In the genomic region with DNA sequence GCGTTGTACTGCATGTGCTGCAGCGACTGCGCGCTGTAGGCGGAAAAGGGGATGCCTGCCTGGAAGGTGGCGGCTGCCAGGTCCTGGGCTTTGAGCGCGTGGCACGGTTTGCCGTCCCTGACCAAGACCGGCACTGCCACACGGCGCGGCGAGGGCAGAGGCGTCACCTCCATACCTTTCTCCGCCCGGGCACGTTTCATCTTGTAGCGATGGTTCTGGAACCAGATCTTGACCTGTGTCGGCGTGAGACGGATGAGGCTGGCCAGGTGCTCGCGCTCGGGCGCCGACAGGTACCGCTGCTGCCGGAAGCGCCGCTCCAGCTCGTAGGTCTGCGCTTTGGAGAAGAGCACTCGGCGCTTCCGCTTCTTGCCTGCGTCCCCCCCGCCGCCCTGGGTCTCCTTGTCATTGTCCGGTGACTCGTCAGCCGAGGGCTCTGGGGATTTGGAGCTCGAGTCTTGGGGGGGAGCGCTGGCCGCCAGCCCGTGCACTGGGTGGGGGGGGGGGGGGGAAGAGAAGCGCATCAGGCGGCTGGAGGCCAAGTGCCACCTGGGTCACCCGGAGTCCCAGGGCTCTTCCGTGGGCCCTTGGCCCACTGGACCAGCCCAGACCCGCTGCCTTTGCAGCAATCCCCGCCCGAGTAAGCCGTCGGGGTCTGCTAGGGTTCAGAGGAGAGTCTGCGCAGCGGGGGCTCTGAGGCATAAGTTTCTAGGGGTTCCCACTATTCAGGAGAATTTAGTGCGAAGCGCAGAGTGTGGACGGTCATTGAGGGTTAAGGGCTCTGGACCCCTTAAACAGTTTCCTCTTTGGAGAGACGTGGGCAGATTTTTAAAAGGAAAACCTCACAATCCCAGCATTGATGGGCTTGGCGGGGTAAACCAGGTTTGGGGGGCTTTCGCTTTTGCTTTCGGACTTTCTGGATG, we compare ENCODE assay signal across 8 mouse cellular contexts. TPM values are rescaled to one million over a fixed set of nuclear protein-coding genes. Genes with fewer than 3 reads are reported as not detected.
DNase-seq lines count a peak whose midpoint lies in the region; ATAC-seq and TF ChIP-seq lines count a peak whose summit lies in the region.

No protein-coding gene starts in this region.

- H3K9me3 ChIP-seq in heart, embryonic 12.5 days (replicated peaks): no peaks in the 10 kb centered on the region
- no peaks in the 10 kb centered on the region for H3K9me3 ChIP-seq in hindbrain, embryonic 12.5 days (replicated peaks)
- H3K9me3 ChIP-seq in midbrain, embryonic 12.5 days: no peaks in the 10 kb centered on the region

- H3K36me3 ChIP-seq in heart, embryonic 12.5 days: no peaks in the 10 kb centered on the region
- H3K36me3 ChIP-seq in hindbrain, embryonic 12.5 days: no peaks in the 10 kb centered on the region
- no peaks in the 10 kb centered on the region for H3K36me3 ChIP-seq in midbrain, embryonic 12.5 days

- peak overlapping the region; percentile 64 for H3K4me2 ChIP-seq in heart, embryonic 12.5 days
- peak overlapping the region; percentile 34; the same call in 1 of the 2 replicates for H3K4me2 ChIP-seq in hindbrain, embryonic 12.5 days (replicated peaks)
- H3K4me2 ChIP-seq in midbrain, embryonic 12.5 days (replicated peaks): peak overlapping the region; percentile 42

- H3K4me1 ChIP-seq in heart, embryonic 12.5 days (replicated peaks): peaks cover 24% of the 10 kb centered on the region
- no peaks in the 10 kb centered on the region; the same call in 1 of the 2 replicates for H3K4me1 ChIP-seq in bone marrow, adult 2 months (ENCODE audit: control insufficient read depth, insufficient read depth, low read length)
- peaks cover 30% of the 10 kb centered on the region for H3K4me1 ChIP-seq in hindbrain, embryonic 12.5 days
- H3K4me1 ChIP-seq in midbrain, embryonic 12.5 days: peaks cover 45% of the 10 kb centered on the region

- H3K9ac ChIP-seq in heart, embryonic 12.5 days: no peak overlapping the region
- no peak overlapping the region for H3K9ac ChIP-seq in hindbrain, embryonic 12.5 days
- H3K9ac ChIP-seq in midbrain, embryonic 12.5 days (replicated peaks): peak overlapping the region; percentile 49

- DNase-seq in heart, adult 11 months: no peak
- DNase-seq in urinary bladder, postnatal 10 days (ENCODE audit: low spot score): no peak
- no peak for DNase-seq in cerebellum, postnatal 4 days (ENCODE audit: low spot score in 2 of 2)
- DNase-seq in adipocyte (ENCODE audit: low spot score): no peak

- no peak for ATAC-seq in heart, embryonic 12.5 days (ENCODE audit: insufficient number of reproducible peaks, low FRiP score)
- no peak for ATAC-seq in hindbrain, embryonic 12.5 days (ENCODE audit: low FRiP score)
- ATAC-seq in midbrain, embryonic 12.5 days (ENCODE audit: low FRiP score, low read depth): no peak

- H3K27ac ChIP-seq in heart, embryonic 12.5 days (ENCODE audit: poor library complexity, severe bottlenecking): no peak overlapping the region
- H3K27ac ChIP-seq in bone marrow, adult 2 months (ENCODE audit: control insufficient read depth, insufficient read depth, low read depth, low read length, poor library complexity): no peak overlapping the region
- H3K27ac ChIP-seq in hindbrain, embryonic 12.5 days: no peak overlapping the region
- H3K27ac ChIP-seq in midbrain, embryonic 12.5 days (replicated peaks): peak overlapping the region; percentile 61

- no peak for TF ChIP-seq POLR2A in bone marrow, adult 2 months (IDR thresholded peaks at IDR 0.05; ENCODE audit: borderline replicate concordance, control insufficient read depth, low read depth, low read length)

- H3K27me3 ChIP-seq in heart, embryonic 12.5 days (replicated peaks): peaks cover 88% of the 10 kb centered on the region
- H3K27me3 ChIP-seq in hindbrain, embryonic 12.5 days: peaks cover 94% of the 10 kb centered on the region
- H3K27me3 ChIP-seq in midbrain, embryonic 12.5 days: peaks cover 97% of the 10 kb centered on the region

- WGBS in heart, embryonic 12.5 days: under 1% methylated on average over 62 of the region's 65 CpGs
- 1% methylated on average over 64 of the region's 65 CpGs for WGBS in bone marrow, adult 2 months
- under 1% methylated on average over 59 of the region's 65 CpGs for WGBS in hindbrain, embryonic 12.5 days
- under 1% methylated on average over 64 of the region's 65 CpGs for WGBS in midbrain, embryonic 12.5 days

- H3K4me3 ChIP-seq in heart, embryonic 12.5 days: peak overlapping the region; percentile 38
- peak overlapping the region; percentile 2 for H3K4me3 ChIP-seq in bone marrow, adult 2 months (replicated peaks; ENCODE audit: control insufficient read depth, low read depth, low read length)
- H3K4me3 ChIP-seq in hindbrain, embryonic 12.5 days: peak overlapping the region; percentile 21
- peak overlapping the region; percentile 37 for H3K4me3 ChIP-seq in midbrain, embryonic 12.5 days

- no peak for TF ChIP-seq CTCF in bone marrow, adult 2 months (IDR thresholded peaks at IDR 0.05; ENCODE audit: control insufficient read depth, insufficient read depth, low read length)

RNA-seq across cellular contexts. Expression of gene Nkx2-2, which starts 9.7 kb away (rescaled TPM):
- not detected in 2 replicates for polyA plus RNA-seq in heart, embryonic 12.5 days (2016; fragmentation: Nextera tagmentation; extraction: Ambion mirVana)
- not detected in 2 replicates for polyA plus RNA-seq in bone marrow, adult 2 months (2011; ENCODE audit: insufficient read depth, insufficient read length, low replicate concordance, missing spikeins)
- 2.9 and 3.6 TPM in 2 replicates for polyA plus RNA-seq in hindbrain, embryonic 12.5 days (2016; fragmentation: Nextera tagmentation; extraction: Ambion mirVana)
- polyA plus RNA-seq in midbrain, embryonic 12.5 days (2016; fragmentation: Nextera tagmentation; extraction: Ambion mirVana): 9.3 and 14.2 TPM in 2 replicates
